Mouse (Mus musculus) embryonic fibroblast, embryonic 13.5 days (primary cell): ENCODE measurements around the gene Rab37.

ENCODE experiments used
- CTCF ChIP-seq: IDR thresholded peaks from 2 replicates; pipeline ENCODE4 v1.5.1; 2011; ENCODE audit warnings: mild to moderate bottlenecking, control low read depth, low read length, moderate library complexity, borderline replicate concordance; ENCODE audit not compliant: insufficient read depth
- POLR2A ChIP-seq: IDR thresholded peaks from 2 replicates; pipeline ENCODE4 v1.6.1; 2011; ENCODE audit warnings: low read depth, mild to moderate bottlenecking, control low read depth, low read length, moderate library complexity

- no peak for TF ChIP-seq CTCF
- no peak for TF ChIP-seq POLR2A
Measured at GRCm38 (mm10) chr11:115106638-115107037, 15.4 kb downstream of the Rab37 start.
